Comparison of ENCODE assay signal across 8 mouse cellular contexts in genomic region chr10:115383644-115384220, GRCm38 (mm10). TPM values are rescaled to one million over a fixed set of nuclear protein-coding genes. Genes with fewer than 3 reads are reported as not detected.
DNase-seq lines count a peak whose midpoint lies in the region; ATAC-seq and TF ChIP-seq lines count a peak whose summit lies in the region.

No protein-coding gene starts in this region.

- peak overlapping the region; percentile 56 for H3K4me2 ChIP-seq in kidney, postnatal 0 days (ENCODE audit: low read length)
- H3K4me2 ChIP-seq in hindbrain, embryonic 12.5 days (replicated peaks) = peak overlapping the region; percentile 66
- peak overlapping the region; percentile 75 for H3K4me2 ChIP-seq in midbrain, embryonic 12.5 days (replicated peaks)

- H3K4me3 ChIP-seq in kidney, postnatal 0 days (replicated peaks; ENCODE audit: low read depth, low read length) = peak overlapping the region; percentile 61
- H3K4me3 ChIP-seq in brown adipose tissue, adult 24 weeks (ENCODE audit: insufficient read depth, low read depth, low read length) = peak overlapping the region; percentile 86
- peak overlapping the region; percentile 98 for H3K4me3 ChIP-seq in hindbrain, embryonic 12.5 days
- peak overlapping the region; percentile 96 for H3K4me3 ChIP-seq in midbrain, embryonic 12.5 days

- no peak for TF ChIP-seq CTCF in kidney, postnatal 0 days (IDR thresholded peaks at IDR 0.05; ENCODE audit: low read depth)

- peak overlapping the region; percentile 70 for H3K9ac ChIP-seq in kidney, postnatal 0 days (ENCODE audit: low read depth, low read length)
- H3K9ac ChIP-seq in hindbrain, embryonic 12.5 days = peak overlapping the region; percentile 95
- peak overlapping the region; percentile 86 for H3K9ac ChIP-seq in midbrain, embryonic 12.5 days (replicated peaks)

- no peaks in the 10 kb centered on the region for H3K9me3 ChIP-seq in kidney, postnatal 0 days (replicated peaks; ENCODE audit: low read length)
- H3K9me3 ChIP-seq in hindbrain, embryonic 12.5 days (replicated peaks) = no peaks in the 10 kb centered on the region
- H3K9me3 ChIP-seq in midbrain, embryonic 12.5 days = no peaks in the 10 kb centered on the region

- ATAC-seq in kidney, postnatal 0 days (replicated peaks; ENCODE audit: low FRiP score, low read depth) = no peak; the same call in 1 of the 2 replicates
- peak; percentile 5; the same call in 1 of the 2 replicates for ATAC-seq in hindbrain, embryonic 12.5 days (ENCODE audit: low FRiP score)
- ATAC-seq in midbrain, embryonic 12.5 days (ENCODE audit: low FRiP score, low read depth) = no peak

- H3K27me3 ChIP-seq in kidney, postnatal 0 days (ENCODE audit: insufficient read depth, low read length) = no peaks in the 10 kb centered on the region
- no peaks in the 10 kb centered on the region for H3K27me3 ChIP-seq in hindbrain, embryonic 12.5 days
- no peaks in the 10 kb centered on the region for H3K27me3 ChIP-seq in midbrain, embryonic 12.5 days

- H3K4me1 ChIP-seq in kidney, postnatal 0 days (replicated peaks; ENCODE audit: insufficient read depth, low read length) = peaks cover 9% of the 10 kb centered on the region; the same call in 1 of the 2 replicates
- H3K4me1 ChIP-seq in brown adipose tissue, adult 24 weeks (ENCODE audit: control insufficient read depth, insufficient read depth, insufficient read length, low read length) = no peaks in the 10 kb centered on the region
- peaks cover 35% of the 10 kb centered on the region for H3K4me1 ChIP-seq in hindbrain, embryonic 12.5 days
- peaks cover 36% of the 10 kb centered on the region for H3K4me1 ChIP-seq in midbrain, embryonic 12.5 days

- 2% methylated on average over 15 of the region's 15 CpGs for WGBS in kidney, postnatal 0 days
- 2% methylated on average over 15 of the region's 15 CpGs for WGBS in hindbrain, embryonic 12.5 days
- 1% methylated on average over 15 of the region's 15 CpGs for WGBS in midbrain, embryonic 12.5 days

- no peaks in the 10 kb centered on the region for H3K36me3 ChIP-seq in kidney, postnatal 0 days (ENCODE audit: insufficient read depth, low read length)
- H3K36me3 ChIP-seq in hindbrain, embryonic 12.5 days = 0 out of 2 replicates have a peak, but pooled peaks cover 4% of the 10 kb centered on the region
- H3K36me3 ChIP-seq in midbrain, embryonic 12.5 days = no peaks in the 10 kb centered on the region; the same call in 1 of the 2 replicates

- peak overlapping the region; percentile 96 for H3K27ac ChIP-seq in kidney, postnatal 0 days
- peak overlapping the region; percentile 91 for H3K27ac ChIP-seq in brown adipose tissue, adult 24 weeks (replicated peaks; ENCODE audit: low read depth, low read length)
- peak overlapping the region; percentile 99 for H3K27ac ChIP-seq in hindbrain, embryonic 12.5 days
- H3K27ac ChIP-seq in midbrain, embryonic 12.5 days (replicated peaks) = peak overlapping the region; percentile 99

- peak; percentile 53 for DNase-seq in kidney, postnatal 0 days (ENCODE audit: low spot score)
- DNase-seq in kidney, adult 8-10 months = no peak
- DNase-seq in adrenal gland, postnatal 25 days = no peak
- DNase-seq in right cerebral cortex, postnatal 4 days = no peak
- DNase-seq in left cerebral cortex, postnatal 14 days (ENCODE audit: low spot score in 2 of 2) = no peak

- intact Hi-C loops in left cerebral cortex, postnatal 14 days (cut with DNase I) = loop anchor here (5.0 kb wide), 1 partner anchor 66 kb away; the partner anchor contains the start of gene Rab21

RNA-seq across cellular contexts. Expression of gene Thap2, which starts 0.5 kb away (rescaled TPM):
- polyA plus RNA-seq in kidney, postnatal 0 days (2015; fragmentation: Nextera tagmentation; extraction: Ambion mirVana) = 16.5 and 18.9 TPM in 2 replicates
- 10.6 and 12.8 TPM in 2 replicates for polyA plus RNA-seq in brown adipose tissue, adult 24 weeks (2012; ENCODE audit: insufficient read depth, insufficient read length, missing spikeins)
- 34.2 and 38.5 TPM in 2 replicates for polyA plus RNA-seq in hindbrain, embryonic 12.5 days (2016; fragmentation: Nextera tagmentation; extraction: Ambion mirVana)
- polyA plus RNA-seq in midbrain, embryonic 12.5 days (2016; fragmentation: Nextera tagmentation; extraction: Ambion mirVana) = 32.8 and 35.2 TPM in 2 replicates
- 16.5 and 17.9 TPM in 2 replicates for total RNA-seq in adrenal gland, postnatal 25 days (2021)
- total RNA-seq in left cerebral cortex, postnatal 14 days (2021) = 10 to 100 TPM; 10.7 to 13.1 TPM

RNA-seq across cellular contexts. Expression of gene Zfc3h1, which starts 1.0 kb away (rescaled TPM):
- polyA plus RNA-seq in kidney, postnatal 0 days (2015; fragmentation: Nextera tagmentation; extraction: Ambion mirVana) = 14.5 and 15.4 TPM in 2 replicates
- 11.6 and 20.8 TPM in 2 replicates for polyA plus RNA-seq in brown adipose tissue, adult 24 weeks (2012; ENCODE audit: insufficient read depth, insufficient read length, missing spikeins)
- polyA plus RNA-seq in hindbrain, embryonic 12.5 days (2016; fragmentation: Nextera tagmentation; extraction: Ambion mirVana) = 26.3 and 28.2 TPM in 2 replicates
- 26.9 and 28.2 TPM in 2 replicates for polyA plus RNA-seq in midbrain, embryonic 12.5 days (2016; fragmentation: Nextera tagmentation; extraction: Ambion mirVana)
- total RNA-seq in adrenal gland, postnatal 25 days (2021) = 55.5 and 71.8 TPM in 2 replicates
- total RNA-seq in left cerebral cortex, postnatal 14 days (2021) = 10 to 100 TPM; 50.9 to 52.6 TPM

RNA-seq across cellular contexts. Expression of gene Tmem19, which starts 21.4 kb away (rescaled TPM):
- polyA plus RNA-seq in kidney, postnatal 0 days (2015; fragmentation: Nextera tagmentation; extraction: Ambion mirVana) = 47.4 and 54.5 TPM in 2 replicates
- 10.9 and 16.0 TPM in 2 replicates for polyA plus RNA-seq in brown adipose tissue, adult 24 weeks (2012; ENCODE audit: insufficient read depth, insufficient read length, missing spikeins)
- 41.9 and 44.6 TPM in 2 replicates for polyA plus RNA-seq in hindbrain, embryonic 12.5 days (2016; fragmentation: Nextera tagmentation; extraction: Ambion mirVana)
- polyA plus RNA-seq in midbrain, embryonic 12.5 days (2016; fragmentation: Nextera tagmentation; extraction: Ambion mirVana) = 40.5 and 43.0 TPM in 2 replicates
- 36.4 and 36.5 TPM in 2 replicates for total RNA-seq in adrenal gland, postnatal 25 days (2021)
- total RNA-seq in left cerebral cortex, postnatal 14 days (2021) = 10 to 100 TPM; 52.6 to 57.6 TPM
